Mouse (Mus musculus): ENCODE data around the gene Cd320.
"Not testable (repeated sequence)": the region's sequence is repeated elsewhere in the genome, so short reads cannot be mapped to it uniquely, and the experiment has no call there.

The Cd320 gene

DNA sequence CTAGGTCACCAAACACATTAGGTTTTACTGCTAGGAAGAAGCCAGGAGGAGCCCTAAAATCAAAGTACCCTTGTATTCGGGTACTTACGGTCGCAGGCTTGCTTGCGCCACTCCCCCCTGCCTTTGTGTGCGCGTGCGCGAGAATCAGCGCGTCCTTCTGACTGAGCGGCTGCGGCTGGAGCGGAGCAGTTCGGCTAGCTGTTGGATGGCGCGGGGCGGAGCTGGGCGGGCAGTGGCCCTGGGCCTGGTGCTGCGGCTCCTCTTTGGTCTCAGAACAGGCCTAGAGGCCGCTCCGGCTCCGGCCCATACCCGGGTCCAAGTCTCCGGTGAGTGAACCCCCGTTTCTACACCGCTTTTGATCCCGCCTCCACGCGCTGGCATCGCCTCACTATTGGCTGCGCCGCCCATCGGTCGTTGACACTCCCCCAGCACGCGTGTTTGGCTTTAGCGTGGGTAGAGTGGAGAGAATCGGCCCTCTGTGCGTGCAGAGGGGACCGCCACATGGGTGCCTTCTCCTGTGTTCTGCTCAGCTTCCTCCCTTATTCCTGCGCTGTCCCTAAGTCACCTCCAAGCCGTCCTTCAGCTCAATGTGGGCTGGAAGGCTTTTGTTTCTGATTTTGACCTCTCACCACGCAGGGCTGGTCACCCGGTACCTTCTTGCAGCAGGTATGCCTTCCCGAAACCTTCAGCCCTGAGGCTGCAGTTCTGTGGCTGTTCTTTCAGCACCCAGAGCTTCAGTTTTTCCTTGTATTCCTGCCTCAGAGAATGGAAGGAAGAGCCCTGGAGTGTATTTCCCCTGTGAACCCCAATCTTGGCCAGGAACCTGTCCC is at the start of gene Cd320:
Gene Cd320 (plus strand): TSS at position 126 of the 830 bp plus-strand sequence.
- peak; percentile 86 for DNase-seq (ENCODE audit: low read depth, low spot score)

- no peak for DNase-seq (ENCODE audit: low read depth, low spot score)
These were observed 44.6 kb upstream of the Cd320 start for GRCm38 (mm10) chr17:33798306-33798705.

- no peak for DNase-seq (ENCODE audit: low read depth, low spot score)
These were observed 43.6 kb upstream of the Cd320 start for GRCm38 (mm10) chr17:33799277-33799676.

DNA sequence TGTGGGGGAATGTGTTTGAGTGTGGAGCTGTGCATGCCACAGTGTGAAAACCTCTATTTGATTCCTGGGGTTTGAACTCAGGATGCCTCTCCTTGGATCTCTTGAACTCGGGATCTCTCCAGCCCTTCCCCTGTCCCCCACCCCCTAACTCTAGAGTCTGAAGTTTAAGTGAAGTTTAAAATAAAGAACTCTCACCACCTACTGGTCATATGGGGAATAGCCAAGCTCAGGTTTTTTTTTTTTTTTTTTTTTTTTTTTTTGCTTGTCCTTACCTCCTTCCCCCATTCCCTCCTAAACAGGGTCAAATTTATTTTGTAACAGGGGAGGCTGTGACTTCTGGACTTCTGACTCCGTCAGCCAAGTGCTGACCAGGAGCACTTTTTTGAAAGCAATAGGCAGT is 40.7 kb upstream of the Cd320 start:
- no peak for DNase-seq (ENCODE audit: low read depth, low spot score)

GRCm38 (mm10) chr17:33804205-33804604 is 38.7 kb upstream of the Cd320 start:
- no peak for DNase-seq (ENCODE audit: low read depth, low spot score)

- DNase-seq (ENCODE audit: low read depth, low spot score): no peak
These were observed 38.1 kb upstream of the Cd320 start for GRCm38 (mm10) chr17:33804745-33805144.

GRCm38 (mm10) chr17:33807181-33807888 is 35.6 kb upstream of the Cd320 start:
- no peak for DNase-seq (ENCODE audit: low read depth, low spot score)

GRCm38 (mm10) chr17:33808192-33808591 is 34.7 kb upstream of the Cd320 start:
- no peak for DNase-seq (ENCODE audit: low read depth, low spot score)

DNA sequence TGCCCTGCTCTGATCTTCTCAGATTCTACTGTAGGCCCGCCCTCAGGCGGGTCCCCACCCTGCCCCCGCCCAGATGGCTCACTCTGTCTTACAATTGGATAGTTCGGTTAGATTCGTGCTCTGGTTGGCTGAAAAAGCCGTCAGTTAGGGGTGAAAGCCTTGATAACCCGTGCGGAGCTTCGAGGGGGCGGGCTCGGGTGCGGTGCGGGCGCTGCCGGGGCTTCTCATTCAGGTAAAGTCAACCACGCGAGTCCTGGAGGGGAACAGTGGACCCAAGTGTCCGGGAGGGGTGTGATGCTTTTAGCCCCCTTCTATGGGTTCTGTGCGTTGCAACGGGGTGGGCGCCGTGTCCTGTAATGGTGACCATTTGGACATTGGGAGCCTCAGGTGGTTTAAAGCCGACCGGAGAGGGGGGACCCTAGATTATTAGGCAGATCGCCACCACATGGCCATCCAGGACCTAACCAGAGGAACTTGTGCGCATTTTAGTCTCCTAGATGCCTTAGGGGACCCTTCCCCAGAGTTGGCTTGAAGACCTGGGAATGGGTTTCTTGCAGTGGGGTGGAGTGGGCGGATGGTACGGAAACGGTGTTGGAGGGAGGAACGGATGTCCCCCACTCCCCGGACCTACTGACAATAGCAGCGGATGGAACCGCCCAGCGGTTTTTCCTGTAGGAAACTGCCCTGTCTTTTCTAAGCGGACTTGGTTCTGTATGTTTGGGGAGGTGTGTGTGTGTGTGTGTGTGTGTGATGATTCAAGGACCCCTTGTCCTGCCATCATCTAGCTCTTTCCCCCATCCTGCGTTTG is 32.4 kb upstream of the Cd320 start, which contains the start of gene Kank3:
Gene Kank3 (plus strand): TSS at position 186 of the 808 bp plus-strand sequence.
- peak; percentile 96 for DNase-seq (ENCODE audit: low read depth, low spot score)

GRCm38 (mm10) chr17:33811142-33811516 is 31.8 kb upstream of the Cd320 start:
- DNase-seq (ENCODE audit: low read depth, low spot score): no peak

- DNase-seq (ENCODE audit: low read depth, low spot score): no peak
These were observed 30.4 kb upstream of the Cd320 start for GRCm38 (mm10) chr17:33812475-33812874.

DNA sequence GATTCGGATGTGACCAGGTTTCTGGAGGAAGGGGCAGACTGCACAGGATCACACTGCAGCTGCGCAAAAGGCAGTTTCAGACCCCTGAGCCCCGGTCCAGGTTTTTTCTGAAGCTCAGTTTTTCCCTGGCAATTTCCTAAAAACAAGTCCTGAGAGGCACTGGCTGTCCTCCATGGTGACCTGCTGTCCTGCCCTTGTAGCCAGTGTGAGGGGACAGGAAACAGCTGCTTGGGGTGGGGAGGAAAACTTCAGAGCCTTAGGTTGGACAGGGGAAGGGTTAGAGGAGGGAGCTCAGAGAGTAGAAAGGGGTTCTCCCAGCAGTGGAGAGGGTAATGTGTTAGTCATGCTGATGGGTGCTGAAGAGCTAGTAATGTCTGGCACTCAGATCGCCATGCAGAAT is 29.9 kb upstream of the Cd320 start:
- DNase-seq (ENCODE audit: low read depth, low spot score): no peak

- no peak for DNase-seq (ENCODE audit: low read depth, low spot score)
These were observed 27.5 kb upstream of the Cd320 start for GRCm38 (mm10) chr17:33815399-33815798.

- no peak for DNase-seq (ENCODE audit: low read depth, low spot score)
These were observed 26.3 kb upstream of the Cd320 start for GRCm38 (mm10) chr17:33816612-33817011.

- DNase-seq (ENCODE audit: low read depth, low spot score): peak; percentile 86
These were observed 25.5 kb upstream of the Cd320 start for GRCm38 (mm10) chr17:33817184-33817968.

- DNase-seq (ENCODE audit: low read depth, low spot score): no peak
These were observed 24.8 kb upstream of the Cd320 start for GRCm38 (mm10) chr17:33817969-33818643.

DNA sequence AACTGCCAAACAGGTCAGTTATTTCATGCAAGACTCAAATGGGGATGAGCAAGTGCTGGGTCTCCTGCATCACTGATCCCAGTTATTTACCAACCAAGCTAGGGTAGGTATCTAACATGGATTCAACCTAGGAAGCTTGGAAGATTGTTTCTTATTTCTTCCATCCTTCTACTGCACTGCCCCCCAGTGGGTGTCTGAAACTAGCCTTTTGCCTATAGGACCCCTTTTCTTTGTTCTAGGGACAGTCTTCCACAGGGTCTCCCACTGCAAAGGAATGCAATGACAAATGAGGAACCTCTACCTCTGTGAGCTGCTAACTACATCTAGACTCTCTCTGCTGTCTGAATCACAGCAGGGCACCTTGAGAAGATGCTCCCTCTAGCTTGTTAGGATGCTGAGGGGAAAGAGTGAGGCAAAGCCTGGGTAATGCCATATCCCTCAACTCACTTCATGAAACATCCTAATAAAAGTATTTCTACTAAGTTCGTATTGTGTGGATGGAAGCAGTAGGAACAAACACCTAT is 20.4 kb upstream of the Cd320 start:
- DNase-seq (ENCODE audit: low read depth, low spot score): no peak

DNA sequence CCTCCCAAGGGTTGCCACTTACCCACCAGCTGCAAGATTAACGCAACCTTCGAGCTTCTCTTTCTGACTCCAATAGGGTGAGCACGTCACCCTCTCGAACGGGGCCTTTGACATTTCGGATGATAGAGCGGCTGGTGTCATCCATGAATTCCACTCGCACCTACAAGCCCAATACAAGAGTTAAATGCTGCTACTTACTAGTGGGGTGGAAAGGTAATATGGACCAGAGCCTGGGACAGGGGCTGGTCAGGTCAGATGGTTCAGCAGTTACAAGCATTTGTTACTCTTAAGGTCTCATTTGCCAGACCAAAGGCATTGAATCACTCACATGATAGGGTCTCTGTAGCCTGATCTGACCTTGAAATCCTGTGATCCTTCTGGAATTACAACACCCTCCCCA is 19.7 kb upstream of the Cd320 start:
- DNase-seq (ENCODE audit: low read depth, low spot score): not testable (repeated sequence)

GRCm38 (mm10) chr17:33824084-33824996 is 18.6 kb upstream of the Cd320 start, which contains the start of the genes Rps28 and Ndufa7:
TSS of gene Rps28 (minus strand) at chr17:33824562.
TSS of gene Ndufa7 (plus strand) at chr17:33824572.
- peak; percentile 93 for DNase-seq (ENCODE audit: low read depth, low spot score)

All from retina, adult 2 months (tissue).